Comparison of ENCODE assay signal across 19 mouse cellular contexts in genomic region chr17:25865288-25865687, GRCm38 (mm10). TPM values are rescaled to one million over a fixed set of nuclear protein-coding genes. Genes with fewer than 3 reads are reported as not detected.
DNase-seq lines count a peak whose midpoint lies in the region; ATAC-seq lines count a peak whose summit lies in the region.
"Had no signal": no experiment of that assay in that cellular context is flagged by ENCODE, and none has a peak within 500 bp of the region (broad histone marks: within the 10 kb centered on the region; RNA-seq: fewer than 3 reads in every experiment).

No protein-coding gene starts in this region.

- peak; percentile 31 to 60 for DNase-seq in adrenal gland, adult (ENCODE audit: inconsistent age in 2 of 2, low spot score in 1 of 2)
- no peak for DNase-seq in adrenal gland, postnatal 4 days (ENCODE audit: low spot score in 2 of 2)
- DNase-seq in heart, adult 18-20 months, result no peak
- peak; percentile 31 for DNase-seq in kidney, adult 9 months
- no peak for DNase-seq in left cerebral cortex, postnatal 36 days (ENCODE audit: low spot score in 2 of 2)
- DNase-seq: adrenal gland, postnatal 14 days; cerebellum, adult 9-10 months; forebrain, postnatal 0 days; gastrocnemius, postnatal 36 days; kidney, adult 18-20 months; layer of hippocampus, postnatal 36 days; right cerebral cortex, adult 18-20 months had no signal

- ATAC-seq in heart, embryonic 12.5 days (ENCODE audit: insufficient number of reproducible peaks, low FRiP score), result no peak
- ATAC-seq in kidney, embryonic 15.5 days (replicated peaks; ENCODE audit: low FRiP score), result no peak
- peak; percentile 23; the same call in 1 of the 2 replicates for ATAC-seq in stomach, embryonic 16.5 days (ENCODE audit: insufficient read depth, low FRiP score)
- ATAC-seq: forebrain, postnatal 0 days; hindbrain, postnatal 0 days had no signal

- H3K4me3 ChIP-seq in heart, embryonic 12.5 days, result no peak overlapping the region
- H3K4me3 ChIP-seq in kidney, embryonic 15.5 days (replicated peaks), result no peak overlapping the region
- H3K4me3 ChIP-seq in stomach, embryonic 16.5 days (replicated peaks; ENCODE audit: low read length), result no peak overlapping the region
- H3K4me3 ChIP-seq: embryonic facial prominence, embryonic 10.5 days; limb, embryonic 15.5 days had no signal

- H3K36me3 ChIP-seq in heart, embryonic 12.5 days, result peaks cover 29% of the 10 kb centered on the region
- peaks cover 13% of the 10 kb centered on the region for H3K36me3 ChIP-seq in kidney, embryonic 15.5 days
- H3K36me3 ChIP-seq in stomach, embryonic 16.5 days (ENCODE audit: control insufficient read depth, insufficient read depth, low read length), result 0 out of 2 replicates have a peak, but pooled peaks cover 3% of the 10 kb centered on the region
- H3K36me3 ChIP-seq: limb, embryonic 15.5 days had no signal

- peaks cover 49% of the 10 kb centered on the region for H3K4me1 ChIP-seq in heart, embryonic 12.5 days (replicated peaks)
- H3K4me1 ChIP-seq in kidney, embryonic 15.5 days, result peaks cover 39% of the 10 kb centered on the region
- H3K4me1 ChIP-seq in stomach, embryonic 16.5 days (ENCODE audit: control insufficient read depth, insufficient read depth, low read length), result peaks cover 20% of the 10 kb centered on the region

- no peak overlapping the region for H3K4me2 ChIP-seq in heart, embryonic 12.5 days
- no peak overlapping the region for H3K4me2 ChIP-seq in kidney, embryonic 15.5 days
- H3K4me2 ChIP-seq in stomach, embryonic 16.5 days (ENCODE audit: low read depth, low read length), result peak overlapping the region; percentile 23; the same call in 1 of the 2 replicates
- H3K4me2 ChIP-seq: limb, embryonic 15.5 days had no signal

- H3K9ac ChIP-seq in heart, embryonic 12.5 days, result peak overlapping the region; percentile 35; the same call in 1 of the 2 replicates
- H3K9ac ChIP-seq in kidney, embryonic 15.5 days, result no peak overlapping the region
- no peak overlapping the region; the same call in 1 of the 2 replicates for H3K9ac ChIP-seq in stomach, embryonic 16.5 days (ENCODE audit: low read length)
- H3K9ac ChIP-seq: forebrain, postnatal 0 days; limb, embryonic 15.5 days had no signal

- 85% methylated on average over 11 of the region's 11 CpGs for WGBS in heart, embryonic 12.5 days
- 91% methylated on average over 11 of the region's 11 CpGs for WGBS in kidney, embryonic 15.5 days
- WGBS in stomach, embryonic 16.5 days, result 85% methylated on average over 11 of the region's 11 CpGs

- intact Hi-C loops in left cerebral cortex, postnatal 36 days (cut with DNase I), result no loop called here

- no peak overlapping the region for H3K27ac ChIP-seq in heart, embryonic 12.5 days (ENCODE audit: poor library complexity, severe bottlenecking)
- H3K27ac ChIP-seq in kidney, embryonic 15.5 days, result no peak overlapping the region
- H3K27ac ChIP-seq in stomach, embryonic 16.5 days (ENCODE audit: low read length), result peak overlapping the region; percentile 39; the same call in 1 of the 2 replicates
- H3K27ac ChIP-seq: embryonic facial prominence, embryonic 10.5 days; hindbrain, postnatal 0 days; limb, embryonic 15.5 days; macrophage had no signal

- no peaks in the 10 kb centered on the region for H3K27me3 ChIP-seq in heart, embryonic 12.5 days (replicated peaks)
- no peaks in the 10 kb centered on the region for H3K27me3 ChIP-seq in kidney, embryonic 15.5 days
- H3K27me3 ChIP-seq in stomach, embryonic 16.5 days (ENCODE audit: control insufficient read depth, insufficient read depth, low read length), result no peaks in the 10 kb centered on the region
- H3K27me3 ChIP-seq: limb, embryonic 15.5 days had no signal

- H3K9me3 ChIP-seq in heart, embryonic 12.5 days (replicated peaks), result no peaks in the 10 kb centered on the region
- no peaks in the 10 kb centered on the region for H3K9me3 ChIP-seq in kidney, embryonic 15.5 days (replicated peaks)
- H3K9me3 ChIP-seq in stomach, embryonic 16.5 days (replicated peaks; ENCODE audit: control insufficient read depth, low read length), result no peaks in the 10 kb centered on the region
- H3K9me3 ChIP-seq: embryonic facial prominence, embryonic 10.5 days; limb, embryonic 15.5 days had no signal

RNA-seq across cellular contexts. Expression of gene Mcrip2, which starts 3.3 kb away (rescaled TPM):
- 100 to 1,000 TPM; 193 to 209 TPM for total RNA-seq in adrenal gland, postnatal 4 days (2021)
- polyA plus RNA-seq in heart, embryonic 12.5 days (2016; fragmentation: Nextera tagmentation; extraction: Ambion mirVana), result 160 and 161 TPM in 2 replicates
- total RNA-seq in heart, adult 18-20 months (2021), result 100 to 1,000 TPM; 283 to 318 TPM
- polyA plus RNA-seq in kidney, embryonic 15.5 days (2015; fragmentation: Nextera tagmentation; extraction: Ambion mirVana), result 54.9 and 55.1 TPM in 2 replicates
- polyA plus RNA-seq in stomach, embryonic 16.5 days (2015; fragmentation: Nextera tagmentation; extraction: Ambion mirVana), result 41.5 and 49.4 TPM in 2 replicates
- 10 to 100 TPM; 23.5 to 29.8 TPM for total RNA-seq in left cerebral cortex, postnatal 36 days (2021)

RNA-seq across cellular contexts. Expression of gene Wdr90, which starts 4.0 kb away (rescaled TPM):
- 10 to 100 TPM; 53.1 to 58.9 TPM for total RNA-seq in adrenal gland, postnatal 4 days (2021)
- 18.4 and 20.1 TPM in 2 replicates for polyA plus RNA-seq in heart, embryonic 12.5 days (2016; fragmentation: Nextera tagmentation; extraction: Ambion mirVana)
- total RNA-seq in heart, adult 18-20 months (2021), result 1 to 10 TPM; 1.0 to 2.3 TPM
- 31.2 and 35.6 TPM in 2 replicates for polyA plus RNA-seq in kidney, embryonic 15.5 days (2015; fragmentation: Nextera tagmentation; extraction: Ambion mirVana)
- 20.9 and 22.1 TPM in 2 replicates for polyA plus RNA-seq in stomach, embryonic 16.5 days (2015; fragmentation: Nextera tagmentation; extraction: Ambion mirVana)
- 10 to 100 TPM; 21.2 to 36.6 TPM for total RNA-seq in left cerebral cortex, postnatal 36 days (2021)

RNA-seq across cellular contexts. Expression of gene Mettl26, which starts 9.6 kb away (rescaled TPM):
- 10 to 100 TPM; 80.4 to 81.3 TPM for total RNA-seq in adrenal gland, postnatal 4 days (2021)
- 31.3 and 36.1 TPM in 2 replicates for polyA plus RNA-seq in heart, embryonic 12.5 days (2016; fragmentation: Nextera tagmentation; extraction: Ambion mirVana)
- total RNA-seq in heart, adult 18-20 months (2021), result 10 to 100 TPM; 11.8 to 15.2 TPM
- 78.7 and 81.5 TPM in 2 replicates for polyA plus RNA-seq in kidney, embryonic 15.5 days (2015; fragmentation: Nextera tagmentation; extraction: Ambion mirVana)
- 57.1 and 63.8 TPM in 2 replicates for polyA plus RNA-seq in stomach, embryonic 16.5 days (2015; fragmentation: Nextera tagmentation; extraction: Ambion mirVana)
- 10 to 100 TPM; 33.3 to 36.4 TPM for total RNA-seq in left cerebral cortex, postnatal 36 days (2021)

RNA-seq across cellular contexts. Expression of gene Wfikkn1, which starts 15.4 kb away (rescaled TPM):
- 1 to 10 TPM; 5.1 to 5.2 TPM for total RNA-seq in adrenal gland, postnatal 4 days (2021)
- 0.19 and 0.40 TPM in 2 replicates for polyA plus RNA-seq in heart, embryonic 12.5 days (2016; fragmentation: Nextera tagmentation; extraction: Ambion mirVana)
- under 1 TPM; 0.21 to 0.50 TPM for total RNA-seq in heart, adult 18-20 months (2021)
- polyA plus RNA-seq in kidney, embryonic 15.5 days (2015; fragmentation: Nextera tagmentation; extraction: Ambion mirVana), result 0.49 and 0.56 TPM in 2 replicates
- 0.42 and 0.56 TPM in 2 replicates for polyA plus RNA-seq in stomach, embryonic 16.5 days (2015; fragmentation: Nextera tagmentation; extraction: Ambion mirVana)
- 1 to 10 TPM; 1.4 to 1.5 TPM for total RNA-seq in left cerebral cortex, postnatal 36 days (2021)

RNA-seq across cellular contexts. Expression of gene Rhot2, which starts 20.6 kb away (rescaled TPM):
- 10 to 100 TPM; 89.6 to 95.0 TPM for total RNA-seq in adrenal gland, postnatal 4 days (2021)
- polyA plus RNA-seq in heart, embryonic 12.5 days (2016; fragmentation: Nextera tagmentation; extraction: Ambion mirVana), result 24.0 and 24.9 TPM in 2 replicates
- total RNA-seq in heart, adult 18-20 months (2021), result 100 to 1,000 TPM; 138 to 140 TPM
- 26.8 and 29.0 TPM in 2 replicates for polyA plus RNA-seq in kidney, embryonic 15.5 days (2015; fragmentation: Nextera tagmentation; extraction: Ambion mirVana)
- polyA plus RNA-seq in stomach, embryonic 16.5 days (2015; fragmentation: Nextera tagmentation; extraction: Ambion mirVana), result 22.4 and 23.5 TPM in 2 replicates
- 10 to 100 TPM; 73.7 to 86.7 TPM for total RNA-seq in left cerebral cortex, postnatal 36 days (2021)

Comparison
In these comparisons a context has a peak if more than half of its experiments do, and no peak if none do; other contexts are left out.
1. DNase-seq: peak in adrenal gland, adult (2 of 2) and kidney, adult 9 months (single experiment); none in adrenal gland, postnatal 4 days (0 of 2), heart, adult 18-20 months (0 of 2) and left cerebral cortex, postnatal 36 days (0 of 2).
2. RNA of gene Mcrip2, which starts 3.3 kb away (total RNA-seq): 283 to 318 TPM in heart, adult 18-20 months and 193 to 209 TPM in adrenal gland, postnatal 4 days; 23.5 to 29.8 TPM in left cerebral cortex, postnatal 36 days; every median in the first group is over 4 times any median in the second.
3. RNA of gene Wdr90, which starts 4.0 kb away (total RNA-seq): 53.1 to 58.9 TPM in adrenal gland, postnatal 4 days and 21.2 to 36.6 TPM in left cerebral cortex, postnatal 36 days; 1.0 to 2.3 TPM in heart, adult 18-20 months; every median in the first group is over 4 times any median in the second.